Mouse (Mus musculus) fat pad, adult 2 months (tissue): ENCODE measurements around the gene 2810408A11Rik.

Source experiments
- DNase-seq: peaks from one replicate; pipeline ENCODE4 v3.0.0-alpha.2; 2011; ENCODE audit warnings: low read depth, low spot score; ENCODE audit errors: extremely low read depth

The 2810408A11Rik gene

GRCm38 (mm10) chr11:69900471-69901405, at the start of gene 2810408A11Rik, which contains the start of gene Neurl4:
Gene 2810408A11Rik (minus strand): TSS chr11:69900987.
Gene Neurl4 (plus strand): TSS chr11:69901072.
- DNase-seq, result no peak

- DNase-seq, result no peak
Measured at GRCm38 (mm10) chr11:69948763-69949150, 48.0 kb upstream of the 2810408A11Rik start.

GRCm38 (mm10) chr11:69948066-69948762, 47.4 kb upstream of the 2810408A11Rik start, which contains the start of gene Slc2a4:
Gene Slc2a4 (minus strand): TSS chr11:69948188.
- DNase-seq, result no peak

- DNase-seq, result no peak
Measured at GRCm38 (mm10) chr11:69947337-69948065, 46.7 kb upstream of the 2810408A11Rik start.

- no peak for DNase-seq
Measured at GRCm38 (mm10) chr11:69945997-69946891, 45.5 kb upstream of the 2810408A11Rik start.

- no peak for DNase-seq
Measured at GRCm38 (mm10) chr11:69945216-69945615, 44.4 kb upstream of the 2810408A11Rik start.

GRCm38 (mm10) chr11:69940962-69941361, 40.2 kb upstream of the 2810408A11Rik start:
- DNase-seq, result no peak

- no peak for DNase-seq
Measured at GRCm38 (mm10) chr11:69939731-69940130, 38.9 kb upstream of the 2810408A11Rik start.

GRCm38 (mm10) chr11:69939181-69939580, 38.4 kb upstream of the 2810408A11Rik start:
- DNase-seq, result no peak

- no peak for DNase-seq
Measured at GRCm38 (mm10) chr11:69938401-69938979, 37.7 kb upstream of the 2810408A11Rik start.

GRCm38 (mm10) chr11:69937834-69938233, 37.0 kb upstream of the 2810408A11Rik start:
- no peak for DNase-seq

GRCm38 (mm10) chr11:69937385-69937784, 36.6 kb upstream of the 2810408A11Rik start:
- DNase-seq, result no peak

- DNase-seq, result no peak
Measured at GRCm38 (mm10) chr11:69936714-69937347, 36.0 kb upstream of the 2810408A11Rik start.

GRCm38 (mm10) chr11:69936156-69936555, 35.4 kb upstream of the 2810408A11Rik start:
- DNase-seq, result no peak

GRCm38 (mm10) chr11:69935137-69935879, 34.5 kb upstream of the 2810408A11Rik start, which contains the start of gene Ybx2:
Gene Ybx2 (plus strand): TSS chr11:69935796.
- no peak for DNase-seq

GRCm38 (mm10) chr11:69934681-69935080, 33.9 kb upstream of the 2810408A11Rik start:
- no peak for DNase-seq

GRCm38 (mm10) chr11:69934169-69934568, 33.4 kb upstream of the 2810408A11Rik start:
- DNase-seq, result no peak

- no peak for DNase-seq
Measured at GRCm38 (mm10) chr11:69933066-69933465, 32.3 kb upstream of the 2810408A11Rik start.
